Mouse (Mus musculus) liver, adult 2 months (tissue): ENCODE measurements around the gene Sipa1l2. TPM values are rescaled to one million over a fixed set of nuclear protein-coding genes. Genes with fewer than 3 reads are reported as not detected.

ENCODE experiments used
- DNase-seq: peaks from one replicate; pipeline ENCODE4 v3.0.0-alpha.2; 2011; ENCODE audit warnings: low read depth, low spot score; ENCODE audit errors: extremely low read depth
- H3K27ac ChIP-seq: fragments of 200-500 bp; replicated peaks from 2 replicates; pipeline ENCODE4 v1.5.1; 2012; ENCODE audit warnings: low read depth, mild to moderate bottlenecking, control low read depth, inconsistent platforms, low read length; ENCODE audit not compliant: insufficient read depth
- H3K27me3 ChIP-seq: fragments of 200-500 bp; 2 replicates; pipeline ENCODE4 v1.6.1; 2012; ENCODE audit warnings: mild to moderate bottlenecking, moderate library complexity, low read length, inconsistent platforms; ENCODE audit not compliant: control insufficient read depth, insufficient read depth
- H3K36me3 ChIP-seq: fragments of 200-500 bp; 2 replicates; pipeline ENCODE4 v1.6.1; 2012; ENCODE audit warnings: low read length, inconsistent platforms; ENCODE audit not compliant: control insufficient read depth, insufficient read depth
- H3K4me1 ChIP-seq: fragments of 200-500 bp; 2 replicates; pipeline ENCODE4 v1.6.1; 2011; ENCODE audit warnings: low read length; ENCODE audit not compliant: control insufficient read depth, insufficient read depth
- H3K4me3 ChIP-seq: fragments of 200-500 bp; 2 replicates; pipeline ENCODE4 v1.5.1; 2011; ENCODE audit warnings: low read depth, mild to moderate bottlenecking, control low read depth, low read length, moderate library complexity; ENCODE audit not compliant: insufficient read depth
- H3K79me2 ChIP-seq: fragments of 200-500 bp; 2 replicates; pipeline ENCODE4 v1.6.1; 2012; ENCODE audit warnings: inconsistent platforms, mild to moderate bottlenecking, low read length, moderate library complexity; ENCODE audit not compliant: control insufficient read depth, insufficient read depth
- H3K9ac ChIP-seq: fragments of 200-500 bp; 2 replicates; pipeline ENCODE4 v1.6.1; 2012; ENCODE audit warnings: low read depth, mild to moderate bottlenecking, control low read depth, inconsistent platforms, low read length
- CTCF ChIP-seq: fragments of 200-500 bp; IDR thresholded peaks from 2 replicates; pipeline ENCODE4 v1.5.1; 2011; ENCODE audit warnings: low read depth, low read length, control low read depth
- POLR2A ChIP-seq: fragments of 200-500 bp; IDR thresholded peaks from 2 replicates; pipeline ENCODE4 v1.6.1; 2011; ENCODE audit warnings: low read length, control low read depth; ENCODE audit not compliant: insufficient read depth; ENCODE audit errors: extremely low read depth
- WGBS: fragments of 180-500 bp; shearing (Covaris S2); methylation state at CpG from one replicate; pipeline ENCODE4 v1.1.7; 2018; 5-methylcytosine and 5-hydroxymethylcytosine counted together
- polyA plus RNA-seq: library from polyadenylated mRNA; depleted of rRNA; stranded (reverse); fragments of >200 nt; gene quantifications from 2 replicates; pipeline ENCODE4 v1.2.3, GENCODE M21; 2012
- total RNA-seq: library from RNA; depleted of rRNA; stranded (reverse); fragments of >200 nt; gene quantifications from 2 replicates; pipeline ENCODE4 v1.2.3, GENCODE M21; 2014

The Sipa1l2 gene
- total and polyA plus RNA-seq, 2 experiments, result 1.5 to 2.5 TPM

GRCm38 (mm10) chr8:125503808-125504207 is 65.8 kb downstream of the Sipa1l2 start:
- WGBS, result 87% methylated on average over 8 of the region's 8 CpGs
- Histone ChIP-seq H3K4me1 (no peaks in the 10 kb centered on the region), H3K79me2 (peaks cover 5% of the 10 kb centered on the region; the same call in 1 of the 2 replicates), H3K27ac (no peak overlapping the region), H3K4me3 (no peak overlapping the region), H3K27me3 (no peaks in the 10 kb centered on the region), H3K9ac (no peak overlapping the region), H3K36me3 (no peaks in the 10 kb centered on the region)
- DNase-seq, result no peak
- no peak for TF ChIP-seq CTCF

- no peak for DNase-seq
- Histone ChIP-seq H3K27me3 (no peaks in the 10 kb centered on the region), H3K27ac (no peak overlapping the region), H3K36me3 (no peaks in the 10 kb centered on the region), H3K79me2 (peaks cover 5% of the 10 kb centered on the region; the same call in 1 of the 2 replicates), H3K9ac (no peak overlapping the region), H3K4me3 (no peak overlapping the region), H3K4me1 (no peaks in the 10 kb centered on the region)
- WGBS, result 79% methylated on average over 3 of the region's 3 CpGs
- TF ChIP-seq CTCF (no peak), POLR2A (no peak)
Observed at GRCm38 (mm10) chr8:125502828-125503227, 66.8 kb downstream of the Sipa1l2 start.

GRCm38 (mm10) chr8:125500005-125500404 is 69.6 kb downstream of the Sipa1l2 start:
- DNase-seq, result no peak
- peaks cover 4% of the 10 kb centered on the region; the same call in 1 of the 2 replicates for H3K4me1 ChIP-seq
- H3K27ac ChIP-seq, result no peak overlapping the region
- no peaks in the 10 kb centered on the region for H3K36me3 ChIP-seq
- peaks cover 5% of the 10 kb centered on the region; the same call in 1 of the 2 replicates for H3K79me2 ChIP-seq
- H3K9ac ChIP-seq, result no peak overlapping the region
- no peak for TF ChIP-seq CTCF
- TF ChIP-seq POLR2A, result no peak
- 92% methylated on average over 5 of the region's 5 CpGs for WGBS
- no peak overlapping the region for H3K4me3 ChIP-seq
- H3K27me3 ChIP-seq, result no peaks in the 10 kb centered on the region

- 91% methylated on average over 10 of the region's 10 CpGs for WGBS
- Histone ChIP-seq H3K79me2 (peaks cover 5% of the 10 kb centered on the region; the same call in 1 of the 2 replicates), H3K36me3 (no peaks in the 10 kb centered on the region), H3K9ac (no peak overlapping the region), H3K4me1 (peaks cover 4% of the 10 kb centered on the region; the same call in 1 of the 2 replicates), H3K4me3 (no peak overlapping the region), H3K27ac (no peak overlapping the region), H3K27me3 (no peaks in the 10 kb centered on the region)
- no peak for DNase-seq
- TF ChIP-seq POLR2A (no peak), CTCF (no peak)
Observed at GRCm38 (mm10) chr8:125498508-125498907, 71.1 kb downstream of the Sipa1l2 start.

GRCm38 (mm10) chr8:125495545-125495944 is 74.1 kb downstream of the Sipa1l2 start:
- H3K4me3 ChIP-seq, result no peak overlapping the region
- H3K27me3 ChIP-seq, result no peaks in the 10 kb centered on the region
- H3K27ac ChIP-seq, result no peak overlapping the region
- H3K79me2 ChIP-seq, result peaks cover 5% of the 10 kb centered on the region; the same call in 1 of the 2 replicates
- no peak for TF ChIP-seq CTCF
- no peak for TF ChIP-seq POLR2A
- WGBS, result 90% methylated on average over 2 of the region's 2 CpGs
- no peak for DNase-seq
- peaks cover 5% of the 10 kb centered on the region; the same call in 1 of the 2 replicates for H3K4me1 ChIP-seq
- H3K36me3 ChIP-seq, result no peaks in the 10 kb centered on the region
- H3K9ac ChIP-seq, result no peak overlapping the region

GRCm38 (mm10) chr8:125493254-125493815 is 76.3 kb downstream of the Sipa1l2 start:
- peak; percentile 52 for DNase-seq
- Histone ChIP-seq H3K36me3 (no peaks in the 10 kb centered on the region), H3K9ac (no peak overlapping the region), H3K79me2 (no peaks in the 10 kb centered on the region), H3K4me1 (peaks cover 5% of the 10 kb centered on the region; the same call in 1 of the 2 replicates), H3K27ac (no peak overlapping the region), H3K4me3 (no peak overlapping the region), H3K27me3 (no peaks in the 10 kb centered on the region)
- WGBS, result 28% methylated on average over 6 of the region's 6 CpGs
- TF ChIP-seq POLR2A, result no peak
- no peak for TF ChIP-seq CTCF
